17 mouse cellular contexts compared by ENCODE assay signal in genomic region chr1:87645041-87645440, GRCm38 (mm10). TPM values are rescaled to one million over a fixed set of nuclear protein-coding genes. Genes with fewer than 3 reads are reported as not detected.
DNase-seq lines count a peak whose midpoint lies in the region; ATAC-seq and TF ChIP-seq lines count a peak whose summit lies in the region.
"Had no signal": no experiment of that assay in that cellular context is flagged by ENCODE, and none has a peak within 500 bp of the region (broad histone marks: within the 10 kb centered on the region; RNA-seq: fewer than 3 reads in every experiment).

No protein-coding gene starts in this region.

- H3K9me3 ChIP-seq in kidney, embryonic 14.5 days (ENCODE audit: control insufficient read depth, low read length), result no peaks in the 10 kb centered on the region
- H3K9me3 ChIP-seq in stomach, postnatal 0 days (ENCODE audit: control insufficient read depth, low read length), result no peaks in the 10 kb centered on the region
- H3K9me3 ChIP-seq: embryonic facial prominence, embryonic 15.5 days; forebrain, embryonic 13.5 days; heart, embryonic 13.5 days; hindbrain, embryonic 12.5 days had no signal

- no peak for TF ChIP-seq EP300 in stomach, postnatal 0 days (optimal IDR thresholded peaks at IDR 0.05)

- TF ChIP-seq CTCF in stomach, postnatal 0 days (IDR thresholded peaks at IDR 0.05; ENCODE audit: low read depth), result no peak

- 0 out of 2 replicates have a peak, but pooled peaks cover 2% of the 10 kb centered on the region for H3K4me1 ChIP-seq in kidney, embryonic 14.5 days (ENCODE audit: control insufficient read depth, insufficient read depth, low read length)
- H3K4me1 ChIP-seq in stomach, postnatal 0 days (replicated peaks; ENCODE audit: control insufficient read depth, insufficient read depth), result no peaks in the 10 kb centered on the region
- H3K4me1 ChIP-seq: embryonic facial prominence, embryonic 15.5 days; forebrain, embryonic 13.5 days; hindbrain, embryonic 12.5 days had no signal

- H3K27me3 ChIP-seq in kidney, embryonic 14.5 days (ENCODE audit: control insufficient read depth, insufficient read depth, low read length), result no peaks in the 10 kb centered on the region
- H3K27me3 ChIP-seq in stomach, postnatal 0 days (ENCODE audit: control insufficient read depth, insufficient read depth, low read length), result no peaks in the 10 kb centered on the region
- H3K27me3 ChIP-seq: embryonic facial prominence, embryonic 15.5 days; forebrain, embryonic 13.5 days; heart, embryonic 13.5 days; hindbrain, embryonic 12.5 days had no signal

- no peak for ATAC-seq in kidney, embryonic 14.5 days (ENCODE audit: low FRiP score, low TSS enrichment)
- 0 out of 2 replicates have a peak, but pooled peaks have one; percentile 49 for ATAC-seq in megakaryocyte-erythroid progenitor cell, adult 5-6 weeks (replicated peaks; ENCODE audit: low FRiP score, low TSS enrichment, poor library complexity, severe bottlenecking)
- ATAC-seq in stomach, postnatal 0 days (ENCODE audit: low FRiP score, low TSS enrichment), result no peak
- ATAC-seq: forebrain, embryonic 13.5 days had no signal

- no peak overlapping the region for H3K9ac ChIP-seq in kidney, embryonic 14.5 days (ENCODE audit: low read depth, low read length)
- no peak overlapping the region for H3K9ac ChIP-seq in stomach, postnatal 0 days (ENCODE audit: low read length)
- H3K9ac ChIP-seq: embryonic facial prominence, embryonic 15.5 days; forebrain, embryonic 13.5 days; heart, embryonic 13.5 days; hindbrain, embryonic 12.5 days; liver, embryonic 14.5 days had no signal

- H3K36me3 ChIP-seq in kidney, embryonic 14.5 days (ENCODE audit: control insufficient read depth, insufficient read depth, low read length), result no peaks in the 10 kb centered on the region
- H3K36me3 ChIP-seq in stomach, postnatal 0 days (ENCODE audit: control insufficient read depth, insufficient read depth, low read length), result no peaks in the 10 kb centered on the region
- H3K36me3 ChIP-seq: embryonic facial prominence, embryonic 15.5 days; heart, embryonic 13.5 days; hindbrain, embryonic 12.5 days had no signal

- no peak overlapping the region for H3K4me2 ChIP-seq in kidney, embryonic 14.5 days (replicated peaks; ENCODE audit: low read depth, low read length)
- H3K4me2 ChIP-seq in stomach, postnatal 0 days (replicated peaks; ENCODE audit: low read depth), result no peak overlapping the region
- H3K4me2 ChIP-seq: embryonic facial prominence, embryonic 15.5 days; forebrain, embryonic 13.5 days; heart, embryonic 13.5 days; hindbrain, embryonic 12.5 days had no signal

- no peak overlapping the region for H3K27ac ChIP-seq in kidney, embryonic 14.5 days (ENCODE audit: low read depth, low read length)
- no peak overlapping the region for H3K27ac ChIP-seq in stomach, postnatal 0 days (replicated peaks)
- H3K27ac ChIP-seq: embryonic facial prominence, embryonic 15.5 days; forebrain, embryonic 13.5 days; heart, embryonic 13.5 days; hindbrain, embryonic 12.5 days; liver, embryonic 14.5 days had no signal

- WGBS in kidney, embryonic 14.5 days, result 74% methylated on average over 7 of the region's 7 CpGs
- 67% methylated on average over 7 of the region's 7 CpGs for WGBS in stomach, postnatal 0 days

- DNase-seq in kidney, postnatal 14 days, result peak; percentile 61
- DNase-seq in right cerebral cortex, postnatal 4 days, result peak; percentile 30
- no peak for DNase-seq in right cerebral cortex, postnatal 25 days
- DNase-seq in gastrocnemius, adult 8-10 months (ENCODE audit: low spot score in 2 of 2), result peak; percentile 5 to 36
- DNase-seq in stomach, postnatal 0 days (ENCODE audit: low spot score), result no peak
- DNase-seq: cerebellum, adult 11-12 months; kidney, adult 11 months; layer of hippocampus, adult 9-11 months; lung, postnatal 4 days; thymus, postnatal 4 days had no signal

- H3K4me3 ChIP-seq in kidney, embryonic 14.5 days (ENCODE audit: low read length), result no peak overlapping the region
- H3K4me3 ChIP-seq in stomach, postnatal 0 days (ENCODE audit: low read depth, low read length), result no peak overlapping the region
- H3K4me3 ChIP-seq: embryonic facial prominence, embryonic 15.5 days; forebrain, embryonic 13.5 days; heart, embryonic 13.5 days; hindbrain, embryonic 12.5 days had no signal

RNA-seq across cellular contexts. Expression of gene Inpp5d, which starts 24.9 kb away (rescaled TPM):
- polyA plus RNA-seq in kidney, embryonic 14.5 days (2014; fragmentation: Nextera tagmentation; extraction: Ambion mirVana), result 3.6 and 7.5 TPM in 2 replicates
- total RNA-seq in gastrocnemius, adult 8-10 months (2022), result 1 to 10 TPM; 1.8 to 3.9 (median 2.6) TPM
- total RNA-seq in megakaryocyte-erythroid progenitor cell, adult 5-6 weeks (2014; fragmentation: Nextera tagmentation), result 86.4 and 96.9 TPM in 2 replicates
- 48.1 and 59.8 TPM in 2 replicates for total RNA-seq in megakaryocyte-erythroid progenitor cell, adult 5-6 weeks (2017)
- polyA plus RNA-seq in stomach, postnatal 0 days (2015; fragmentation: Nextera tagmentation; extraction: Ambion mirVana), result 2.6 and 2.8 TPM in 2 replicates

Comparison
In these comparisons a context has a peak if more than half of its experiments do, and no peak if none do; other contexts are left out.
1. DNase-seq: peak in kidney, postnatal 14 days (single experiment), right cerebral cortex, postnatal 4 days (single experiment) and gastrocnemius, adult 8-10 months (2 of 2); none in right cerebral cortex, postnatal 25 days (single experiment) and stomach, postnatal 0 days (single experiment).
2. RNA of gene Inpp5d, which starts 24.9 kb away (total RNA-seq): 48.1 to 96.9 TPM in megakaryocyte-erythroid progenitor cell, adult 5-6 weeks; 1.8 to 3.9 TPM in gastrocnemius, adult 8-10 months; every median in the first group is over 4 times any median in the second.